Mouse (Mus musculus): ENCODE results near the gene Aqp12.

Aqp12 gene

GRCm38 (mm10) chr1:93014460-93014859, 8.3 kb downstream of the Aqp12 start:
- DNase-seq (ENCODE audit: low spot score in 2 of 2): peak; percentile 55 to 84

- DNase-seq (ENCODE audit: low spot score in 2 of 2): no peak
Observed at GRCm38 (mm10) chr1:93015136-93015535, 9.0 kb downstream of the Aqp12 start.

GRCm38 (mm10) chr1:93018716-93019115, 12.6 kb downstream of the Aqp12 start:
- no peak for DNase-seq (ENCODE audit: low spot score in 2 of 2)

- DNase-seq (ENCODE audit: low spot score in 2 of 2): no peak
Observed at GRCm38 (mm10) chr1:93020602-93021001, 14.5 kb downstream of the Aqp12 start.

- DNase-seq (ENCODE audit: low spot score in 2 of 2): no peak
Observed at GRCm38 (mm10) chr1:93026600-93026999, 20.5 kb downstream of the Aqp12 start.

- DNase-seq (ENCODE audit: low spot score in 2 of 2): no peak
Observed at GRCm38 (mm10) chr1:93029387-93029786, 23.3 kb downstream of the Aqp12 start.

GRCm38 (mm10) chr1:93030060-93030459, 23.9 kb downstream of the Aqp12 start:
- no peak for DNase-seq (ENCODE audit: low spot score in 2 of 2)

GRCm38 (mm10) chr1:93031199-93031598, 25.1 kb downstream of the Aqp12 start:
- no peak for DNase-seq (ENCODE audit: low spot score in 2 of 2)

- peak in 1 of 2 experiments; percentile 30 for DNase-seq (ENCODE audit: low spot score in 2 of 2)
Observed at GRCm38 (mm10) chr1:93033989-93034388, 27.9 kb downstream of the Aqp12 start.

GRCm38 (mm10) chr1:93035981-93036380, 29.8 kb downstream of the Aqp12 start:
- DNase-seq (ENCODE audit: low spot score in 2 of 2): no peak

GRCm38 (mm10) chr1:93046153-93046789, 40.1 kb downstream of the Aqp12 start:
- DNase-seq (ENCODE audit: low spot score in 2 of 2): no peak

- no peak for DNase-seq (ENCODE audit: low spot score in 2 of 2)
Observed at GRCm38 (mm10) chr1:93050071-93050470, 43.9 kb downstream of the Aqp12 start.

GRCm38 (mm10) chr1:93051124-93051833, 45.1 kb downstream of the Aqp12 start:
- no peak for DNase-seq (ENCODE audit: low spot score in 2 of 2)
